Mouse (Mus musculus) liver, adult 2 months (tissue): Measurements from ENCODE around the gene B4galt1.

Source experiments
- CTCF ChIP-seq: fragments of 200-500 bp; IDR thresholded peaks from 2 replicates; pipeline ENCODE4 v1.5.1; 2011; ENCODE audit warnings: low read depth, low read length, control low read depth
- POLR2A ChIP-seq: fragments of 200-500 bp; IDR thresholded peaks from 2 replicates; pipeline ENCODE4 v1.6.1; 2011; ENCODE audit warnings: low read length, control low read depth; ENCODE audit not compliant: insufficient read depth; ENCODE audit errors: extremely low read depth

DNA sequence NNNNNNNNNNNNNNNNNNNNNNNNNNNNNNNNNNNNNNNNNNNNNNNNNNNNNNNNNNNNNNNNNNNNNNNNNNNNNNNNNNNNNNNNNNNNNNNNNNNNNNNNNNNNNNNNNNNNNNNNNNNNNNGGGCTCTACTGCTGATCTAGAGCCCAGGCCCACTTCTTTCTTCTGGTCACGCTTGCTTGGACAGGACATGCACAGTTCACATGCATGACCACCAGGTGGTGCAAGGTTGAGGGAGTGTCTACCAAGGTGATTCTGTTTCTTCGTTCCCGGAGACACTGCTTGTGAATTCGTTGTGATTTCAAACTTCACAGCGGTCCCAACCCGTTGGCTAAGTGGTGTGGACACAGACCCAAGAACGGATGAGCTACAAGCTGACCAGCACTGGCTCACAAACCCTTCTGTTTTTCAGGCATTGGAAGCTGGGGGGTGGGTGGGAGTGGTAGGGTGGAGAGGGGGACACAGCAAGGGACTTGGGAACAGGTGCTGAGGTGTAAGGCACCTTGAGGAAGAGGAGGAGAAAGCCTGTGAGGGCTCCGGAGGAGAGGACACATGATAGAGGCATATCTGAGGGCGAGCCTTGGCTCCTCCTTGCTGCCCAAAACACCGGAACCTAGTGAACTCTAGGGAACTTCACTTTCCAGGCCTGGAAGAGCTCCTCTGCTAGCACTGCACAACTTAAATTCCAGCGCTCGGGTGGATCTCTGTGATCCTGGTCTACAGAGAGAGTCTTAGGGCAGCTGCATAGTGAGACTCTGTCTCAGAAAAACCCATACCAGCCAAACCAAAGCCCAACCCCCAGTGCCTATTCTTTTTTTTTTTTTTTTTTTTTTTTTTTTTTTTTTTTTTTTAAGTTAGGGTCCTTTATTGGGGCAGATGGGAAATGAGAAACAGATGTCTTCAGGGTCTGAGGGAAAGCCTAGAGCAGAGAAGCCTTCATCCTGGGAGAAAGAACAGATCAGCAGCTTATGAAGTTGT lies 79.2 kb downstream of the B4galt1 start:
- TF ChIP-seq CTCF (peak; percentile 83), POLR2A (no peak)
